Mouse (Mus musculus) midbrain, embryonic 12.5 days (tissue): ENCODE measurements around the gene Nol12. TPM values are rescaled to one million over a fixed set of nuclear protein-coding genes. Genes with fewer than 3 reads are reported as not detected.
A peak's percentile ranks its signal among the peaks of the same experiment; 100 is the strongest.

Experiments
- ATAC-seq: fragments of 200-750 bp; cut with Nextera tagmentation; 2 replicates; pipeline ENCODE4 v1.8.0; 2017; ENCODE audit warnings: low read depth, moderate TSS enrichment, moderate library complexity; ENCODE audit not compliant: low FRiP score
- H3K27ac ChIP-seq: fragments of 300-500 bp; sonication (generic); replicated peaks from 2 replicates; pipeline ENCODE4 v1.5.1; 2016; ENCODE audit warnings: mild to moderate bottlenecking
- H3K27me3 ChIP-seq: fragments of 300-500 bp; sonication (generic); 2 replicates; pipeline ENCODE4 v1.6.1; 2016; ENCODE audit warnings: mild to moderate bottlenecking
- H3K36me3 ChIP-seq: fragments of 300-500 bp; sonication (generic); 2 replicates; pipeline ENCODE4 v1.6.1; 2016
- H3K4me1 ChIP-seq: fragments of 300-500 bp; sonication (generic); 2 replicates; pipeline ENCODE4 v1.6.1; 2016
- H3K4me2 ChIP-seq: fragments of 300-500 bp; sonication (generic); replicated peaks from 2 replicates; pipeline ENCODE4 v1.6.1; 2016; ENCODE audit warnings: mild to moderate bottlenecking, moderate library complexity
- H3K4me3 ChIP-seq: fragments of 300-500 bp; sonication (generic); 2 replicates; pipeline ENCODE4 v1.5.1; 2016; ENCODE audit warnings: mild to moderate bottlenecking
- H3K9ac ChIP-seq: fragments of 300-500 bp; sonication (generic); replicated peaks from 2 replicates; pipeline ENCODE4 v1.6.1; 2016; ENCODE audit warnings: mild to moderate bottlenecking, moderate library complexity
- H3K9me3 ChIP-seq: fragments of 300-500 bp; sonication (generic); 2 replicates; pipeline ENCODE4 v1.6.1; 2016; ENCODE audit warnings: mild to moderate bottlenecking
- WGBS: fragments of 180-500 bp; shearing (Covaris S2); methylation state at CpG from one replicate; pipeline ENCODE4 v1.1.7; 2016; 5-methylcytosine and 5-hydroxymethylcytosine counted together
- polyA plus RNA-seq: library from polyadenylated mRNA; unstranded; fragments of >200 nt; fragmentation: Nextera tagmentation; extraction: Ambion mirVana; gene quantifications from 2 replicates; pipeline ENCODE4 v1.2.1, GENCODE M21; 2016

Gene Nol12
- polyA plus RNA-seq, 1 experiment from 2014 or later: 59.6 TPM

- Histone ChIP-seq H3K27ac (no peak overlapping the region), H3K27me3 (no peaks in the 10 kb centered on the region), H3K4me2 (no peak overlapping the region), H3K36me3 (peaks cover 50% of the 10 kb centered on the region), H3K9me3 (no peaks in the 10 kb centered on the region), H3K9ac (no peak overlapping the region), H3K4me3 (no peak overlapping the region), H3K4me1 (peaks cover 9% of the 10 kb centered on the region)
- no peak for ATAC-seq
- 94% methylated on average over 11 of the region's 11 CpGs for WGBS
Measured at GRCm38 (mm10) chr15:78959537-78959936, 24.8 kb downstream of the Nol12 start.

GRCm38 (mm10) chr15:78960088-78960487, 25.4 kb downstream of the Nol12 start:
- Histone ChIP-seq H3K9me3 (no peaks in the 10 kb centered on the region), H3K4me3 (no peak overlapping the region), H3K27me3 (no peaks in the 10 kb centered on the region), H3K9ac (no peak overlapping the region), H3K4me1 (peaks cover 9% of the 10 kb centered on the region), H3K27ac (no peak overlapping the region), H3K36me3 (peaks cover 51% of the 10 kb centered on the region), H3K4me2 (no peak overlapping the region)
- ATAC-seq: no peak
- 95% methylated on average over 4 of the region's 4 CpGs for WGBS

- H3K36me3 ChIP-seq: peaks cover 68% of the 10 kb centered on the region
- no peaks in the 10 kb centered on the region for H3K9me3 ChIP-seq
- H3K27ac ChIP-seq: no peak overlapping the region
- peaks cover 9% of the 10 kb centered on the region for H3K4me1 ChIP-seq
- peak; percentile 44; the same call in 1 of the 2 replicates for ATAC-seq
- H3K27me3 ChIP-seq: no peaks in the 10 kb centered on the region
- WGBS: 33% methylated on average over 2 of the region's 2 CpGs
- no peak overlapping the region for H3K9ac ChIP-seq
- H3K4me3 ChIP-seq: no peak overlapping the region
- no peak overlapping the region for H3K4me2 ChIP-seq
Measured at GRCm38 (mm10) chr15:78962885-78963284, 28.2 kb downstream of the Nol12 start.

- Histone ChIP-seq H3K9me3 (no peaks in the 10 kb centered on the region), H3K27me3 (no peaks in the 10 kb centered on the region), H3K4me1 (no peaks in the 10 kb centered on the region), H3K36me3 (peaks cover 26% of the 10 kb centered on the region), H3K4me2 (no peak overlapping the region), H3K27ac (no peak overlapping the region), H3K9ac (no peak overlapping the region), H3K4me3 (no peak overlapping the region)
- ATAC-seq: no peak
- WGBS: 73% methylated on average over 6 of the region's 6 CpGs
Measured at GRCm38 (mm10) chr15:78971626-78972025, 36.9 kb downstream of the Nol12 start.

GRCm38 (mm10) chr15:78973950-78974349, 39.2 kb downstream of the Nol12 start:
- Histone ChIP-seq H3K9me3 (no peaks in the 10 kb centered on the region), H3K4me3 (no peak overlapping the region), H3K9ac (no peak overlapping the region), H3K4me1 (no peaks in the 10 kb centered on the region), H3K27me3 (no peaks in the 10 kb centered on the region; the same call in 1 of the 2 replicates), H3K4me2 (no peak overlapping the region), H3K36me3 (peaks cover 12% of the 10 kb centered on the region; the same call in 1 of the 2 replicates), H3K27ac (no peak overlapping the region)
- ATAC-seq: no peak
- 68% methylated on average over 7 of the region's 7 CpGs for WGBS

- Histone ChIP-seq H3K9me3 (no peaks in the 10 kb centered on the region), H3K27me3 (no peaks in the 10 kb centered on the region; the same call in 1 of the 2 replicates), H3K9ac (no peak overlapping the region), H3K4me1 (peaks cover 10% of the 10 kb centered on the region), H3K27ac (no peak overlapping the region), H3K4me2 (no peak overlapping the region), H3K36me3 (0 out of 2 replicates have a peak, but pooled peaks cover 6% of the 10 kb centered on the region), H3K4me3 (no peak overlapping the region)
- no peak for ATAC-seq
- WGBS: 88% methylated on average over 8 of the region's 8 CpGs
Measured at GRCm38 (mm10) chr15:78977676-78978159, 43.0 kb downstream of the Nol12 start.

- 0 out of 2 replicates have a peak, but pooled peaks cover 6% of the 10 kb centered on the region for H3K36me3 ChIP-seq
- no peak overlapping the region for H3K27ac ChIP-seq
- no peak overlapping the region for H3K9ac ChIP-seq
- no peak for ATAC-seq
- no peaks in the 10 kb centered on the region; the same call in 1 of the 2 replicates for H3K27me3 ChIP-seq
- 35% methylated on average over 4 of the region's 4 CpGs for WGBS
- peaks cover 18% of the 10 kb centered on the region for H3K4me1 ChIP-seq
- H3K4me3 ChIP-seq: no peak overlapping the region
- no peak overlapping the region for H3K4me2 ChIP-seq
- H3K9me3 ChIP-seq: no peaks in the 10 kb centered on the region
Measured at GRCm38 (mm10) chr15:78978875-78979274, 44.1 kb downstream of the Nol12 start.

- 90% methylated on average over 4 of the region's 4 CpGs for WGBS
- Histone ChIP-seq H3K9me3 (no peaks in the 10 kb centered on the region), H3K9ac (no peak overlapping the region), H3K27me3 (no peaks in the 10 kb centered on the region; the same call in 1 of the 2 replicates), H3K36me3 (0 out of 2 replicates have a peak, but pooled peaks cover 6% of the 10 kb centered on the region), H3K4me3 (no peak overlapping the region), H3K27ac (no peak overlapping the region), H3K4me2 (no peak overlapping the region), H3K4me1 (peaks cover 28% of the 10 kb centered on the region)
- ATAC-seq: no peak
Measured at GRCm38 (mm10) chr15:78980084-78980483, 45.4 kb downstream of the Nol12 start.

GRCm38 (mm10) chr15:78982658-78983435, 48.1 kb downstream of the Nol12 start:
- peak; percentile 83 for ATAC-seq
- H3K36me3 ChIP-seq: peaks cover 2% of the 10 kb centered on the region; the same call in 1 of the 2 replicates
- no peaks in the 10 kb centered on the region for H3K9me3 ChIP-seq
- WGBS: under 1% methylated on average over 45 of the region's 67 CpGs
- peak overlapping the region; percentile 77 for H3K9ac ChIP-seq
- peak overlapping the region; percentile 92 for H3K4me2 ChIP-seq
- H3K4me3 ChIP-seq: peak overlapping the region; percentile 70
- peak overlapping the region; percentile 61 for H3K27ac ChIP-seq
- H3K27me3 ChIP-seq: no peaks in the 10 kb centered on the region
- peaks cover 30% of the 10 kb centered on the region for H3K4me1 ChIP-seq

- Histone ChIP-seq H3K4me3 (peak overlapping the region; percentile 70), H3K9ac (peak overlapping the region; percentile 77), H3K9me3 (no peaks in the 10 kb centered on the region), H3K27ac (peak overlapping the region; percentile 61), H3K4me1 (peaks cover 38% of the 10 kb centered on the region), H3K27me3 (no peaks in the 10 kb centered on the region), H3K36me3 (peaks cover 10% of the 10 kb centered on the region; the same call in 1 of the 2 replicates), H3K4me2 (peak overlapping the region; percentile 92)
- peak; percentile 55 for ATAC-seq
- 2% methylated on average over 21 of the region's 21 CpGs for WGBS
Measured at GRCm38 (mm10) chr15:78983436-78984285, 48.9 kb downstream of the Nol12 start.

GRCm38 (mm10) chr15:78984286-78984778, 49.6 kb downstream of the Nol12 start:
- peak overlapping the region; percentile 70 for H3K4me3 ChIP-seq
- peaks cover 16% of the 10 kb centered on the region for H3K36me3 ChIP-seq
- 0 out of 2 replicates have a peak overlapping the region, but pooled peaks have one; percentile 6 for H3K27ac ChIP-seq
- peak overlapping the region; percentile 92 for H3K4me2 ChIP-seq
- WGBS: 55% methylated on average over 5 of the region's 5 CpGs
- no peaks in the 10 kb centered on the region for H3K9me3 ChIP-seq
- ATAC-seq: no peak; the same call in 1 of the 2 replicates
- no peaks in the 10 kb centered on the region for H3K27me3 ChIP-seq
- peak overlapping the region; percentile 77; the same call in 1 of the 2 replicates for H3K9ac ChIP-seq
- H3K4me1 ChIP-seq: peaks cover 37% of the 10 kb centered on the region
